Comparison of ENCODE assay signal across 9 mouse cellular contexts in genomic region chr11:115383701-115384474, GRCm38 (mm10). TPM values are rescaled to one million over a fixed set of nuclear protein-coding genes. Genes with fewer than 3 reads are reported as not detected.
DNase-seq lines count a peak whose midpoint lies in the region; ATAC-seq lines count a peak whose summit lies in the region.
"Had no signal": no experiment of that assay in that cellular context is flagged by ENCODE, and none has a peak within 500 bp of the region (broad histone marks: within the 10 kb centered on the region; RNA-seq: fewer than 3 reads in every experiment).

No protein-coding gene starts in this region.

- peaks cover 30% of the 10 kb centered on the region for H3K4me1 ChIP-seq in forebrain, embryonic 16.5 days (replicated peaks; ENCODE audit: control insufficient read depth, insufficient read depth, low read length)
- H3K4me1 ChIP-seq in midbrain, embryonic 10.5 days, result peaks cover 54% of the 10 kb centered on the region

- DNase-seq in gastrocnemius, postnatal 14 days, result peak; percentile 36
- DNase-seq in gastrocnemius, postnatal 25 days, result no peak
- peak; percentile 52 for DNase-seq in NIH3T3 (ENCODE audit: low read depth)
- peak; percentile 49 for DNase-seq in kidney, postnatal 14 days
- DNase-seq in midbrain, embryonic 10.5 days (ENCODE audit: low spot score), result no peak
- no peak for DNase-seq in thymus, postnatal 14 days

- no peaks in the 10 kb centered on the region for H3K36me3 ChIP-seq in forebrain, embryonic 16.5 days (ENCODE audit: control insufficient read depth, insufficient read depth)
- peaks cover 16% of the 10 kb centered on the region for H3K36me3 ChIP-seq in midbrain, embryonic 10.5 days

- WGBS in forebrain, embryonic 16.5 days, result 26% methylated on average over 16 of the region's 16 CpGs
- 76% methylated on average over 16 of the region's 16 CpGs for WGBS in midbrain, embryonic 10.5 days

- H3K4me3 ChIP-seq in forebrain, embryonic 16.5 days (replicated peaks; ENCODE audit: low read length), result peak overlapping the region; percentile 89
- H3K4me3 ChIP-seq in midbrain, embryonic 10.5 days, result peak overlapping the region; percentile 94
- H3K4me3 ChIP-seq: megakaryocyte, embryonic 14.5 days had no signal

- H3K9ac ChIP-seq in forebrain, embryonic 16.5 days (replicated peaks; ENCODE audit: low read depth, low read length), result peak overlapping the region; percentile 97

- intact Hi-C loops in gastrocnemius, postnatal 14 days (cut with DNase I; ENCODE audit: low total_unique reads), result no loop called here

- H3K27ac ChIP-seq in forebrain, embryonic 16.5 days (ENCODE audit: low read length), result peak overlapping the region; percentile 68
- 0 out of 2 replicates have a peak overlapping the region, but pooled peaks have one; percentile 98 for H3K27ac ChIP-seq in midbrain, embryonic 10.5 days (replicated peaks)

- no peaks in the 10 kb centered on the region for H3K27me3 ChIP-seq in forebrain, embryonic 16.5 days (replicated peaks; ENCODE audit: control insufficient read depth, insufficient read depth, low read length)
- H3K27me3 ChIP-seq in midbrain, embryonic 10.5 days (ENCODE audit: low read depth, poor library complexity, severe bottlenecking), result peaks cover 13% of the 10 kb centered on the region; the same call in 1 of the 2 replicates

- H3K4me2 ChIP-seq in forebrain, embryonic 16.5 days (ENCODE audit: low read length), result peak overlapping the region; percentile 79

- ATAC-seq in forebrain, embryonic 16.5 days, result peak; percentile 36; the same call in 1 of the 2 replicates
- ATAC-seq in CD4-positive, CD25-positive, alpha-beta regulatory T cell, adult 4 months, result no peak

- no peaks in the 10 kb centered on the region for H3K9me3 ChIP-seq in forebrain, embryonic 16.5 days (ENCODE audit: control insufficient read depth, low read length)
- no peaks in the 10 kb centered on the region for H3K9me3 ChIP-seq in midbrain, embryonic 10.5 days (replicated peaks)

RNA-seq across cellular contexts. Expression of gene Cdr2l, which starts 2.2 kb away (rescaled TPM):
- 1 to 10 TPM; 4.8 to 8.3 TPM for total RNA-seq in gastrocnemius, postnatal 14 days (2021)
- 1 to 10 TPM; 3.1 to 4.0 TPM for total RNA-seq in gastrocnemius, postnatal 25 days (2021)
- 16.8 and 18.3 TPM in 2 replicates for polyA plus RNA-seq in forebrain, embryonic 16.5 days (2015; fragmentation: Nextera tagmentation; extraction: Ambion mirVana)
- 16.1 and 19.7 TPM in 2 replicates for polyA plus RNA-seq in midbrain, embryonic 10.5 days (2016; fragmentation: Nextera tagmentation; extraction: Ambion mirVana)
- polyA plus RNA-seq in CD4-positive, CD25-positive, alpha-beta regulatory T cell, adult 4 months (2017; shearing (Covaris generic)), result not detected

RNA-seq across cellular contexts. Expression of gene Hid1, which starts 16.3 kb away (rescaled TPM):
- 1 to 10 TPM; 2.9 to 4.3 TPM for total RNA-seq in gastrocnemius, postnatal 14 days (2021)
- total RNA-seq in gastrocnemius, postnatal 25 days (2021), result 1 to 10 TPM; 1.4 to 2.8 TPM
- polyA plus RNA-seq in forebrain, embryonic 16.5 days (2015; fragmentation: Nextera tagmentation; extraction: Ambion mirVana), result 46.6 and 58.2 TPM in 2 replicates
- polyA plus RNA-seq in midbrain, embryonic 10.5 days (2016; fragmentation: Nextera tagmentation; extraction: Ambion mirVana), result 12.1 and 18.1 TPM in 2 replicates
- polyA plus RNA-seq in CD4-positive, CD25-positive, alpha-beta regulatory T cell, adult 4 months (2017; shearing (Covaris generic)), result 1 to 10 TPM; 2.4 to 3.9 TPM

RNA-seq across cellular contexts. Expression of gene Mrpl58, which starts 19.7 kb away (rescaled TPM):
- total RNA-seq in gastrocnemius, postnatal 14 days (2021), result 100 to 1,000 TPM; 103 to 107 TPM
- 10 to 100 TPM; 86.6 to 96.1 TPM for total RNA-seq in gastrocnemius, postnatal 25 days (2021)
- 158 and 176 TPM in 2 replicates for polyA plus RNA-seq in forebrain, embryonic 16.5 days (2015; fragmentation: Nextera tagmentation; extraction: Ambion mirVana)
- 256 and 270 TPM in 2 replicates for polyA plus RNA-seq in midbrain, embryonic 10.5 days (2016; fragmentation: Nextera tagmentation; extraction: Ambion mirVana)
- polyA plus RNA-seq in CD4-positive, CD25-positive, alpha-beta regulatory T cell, adult 4 months (2017; shearing (Covaris generic)), result 100 to 1,000 TPM; 177 to 185 TPM

RNA-seq across cellular contexts. Expression of gene Atp5h, which starts 35.9 kb away (rescaled TPM):
- 1,000 to 10,000 TPM; 1,042 to 1,140 TPM for total RNA-seq in gastrocnemius, postnatal 14 days (2021)
- 100 to 1,000 TPM; 909 to 922 TPM for total RNA-seq in gastrocnemius, postnatal 25 days (2021)
- 641 and 688 TPM in 2 replicates for polyA plus RNA-seq in forebrain, embryonic 16.5 days (2015; fragmentation: Nextera tagmentation; extraction: Ambion mirVana)
- polyA plus RNA-seq in midbrain, embryonic 10.5 days (2016; fragmentation: Nextera tagmentation; extraction: Ambion mirVana), result 926 and 929 TPM in 2 replicates
- 100 to 1,000 TPM; 602 to 622 TPM for polyA plus RNA-seq in CD4-positive, CD25-positive, alpha-beta regulatory T cell, adult 4 months (2017; shearing (Covaris generic))

RNA-seq across cellular contexts. Expression of gene Kctd2, which starts 36.0 kb away (rescaled TPM):
- 10 to 100 TPM; 12.8 to 15.5 TPM for total RNA-seq in gastrocnemius, postnatal 14 days (2021)
- total RNA-seq in gastrocnemius, postnatal 25 days (2021), result 10 to 100 TPM; 13.4 to 14.4 TPM
- polyA plus RNA-seq in forebrain, embryonic 16.5 days (2015; fragmentation: Nextera tagmentation; extraction: Ambion mirVana), result 18.9 and 20.2 TPM in 2 replicates
- 9.9 and 18.8 TPM in 2 replicates for polyA plus RNA-seq in midbrain, embryonic 10.5 days (2016; fragmentation: Nextera tagmentation; extraction: Ambion mirVana)
- polyA plus RNA-seq in CD4-positive, CD25-positive, alpha-beta regulatory T cell, adult 4 months (2017; shearing (Covaris generic)), result 1 to 10 TPM; 8.3 to 9.1 TPM

Comparison
In these comparisons a context has a peak if more than half of its experiments do, and no peak if none do; other contexts are left out.
1. DNase-seq: peak in gastrocnemius, postnatal 14 days (single experiment), NIH3T3 (single experiment) and kidney, postnatal 14 days (single experiment); none in gastrocnemius, postnatal 25 days (single experiment), midbrain, embryonic 10.5 days (single experiment) and thymus, postnatal 14 days (single experiment).
2. RNA of gene Cdr2l, which starts 2.2 kb away (polyA plus RNA-seq): 16.8 to 18.3 TPM in forebrain, embryonic 16.5 days and 16.1 to 19.7 TPM in midbrain, embryonic 10.5 days; not detected in CD4-positive, CD25-positive, alpha-beta regulatory T cell, adult 4 months; every median in the first group is over 10 times any median in the second.